Mouse (Mus musculus) spleen, adult 2 months (tissue): ENCODE measurements at regions not wholly inside any gene's neighbourhood (a gene's known extent, or its start where the extent isn't known, plus 50 kb on each side); places are given as distances from the start of the nearest gene placed in this dataset.
A peak's percentile ranks its signal among the peaks of the same experiment; 100 is the strongest.

Experiments
- DNase-seq, 2 experiments: peaks; one replicate each; pipeline versions ENCODE4 v3.0.0 to v3.0.0-alpha.2; 2012 to 2021; ENCODE audit warnings: low spot score in 2 of 2, low read depth in 1 of 2
- H3K27ac ChIP-seq: fragments of 200-500 bp; 2 replicates; pipeline ENCODE4 v1.5.1; 2012; ENCODE audit warnings: low read length, inconsistent platforms; ENCODE audit not compliant: insufficient read depth
- H3K27me3 ChIP-seq: fragments of 200-500 bp; 2 replicates; pipeline ENCODE4 v1.6.1; 2012; ENCODE audit warnings: mild to moderate bottlenecking, moderate library complexity, low read length, inconsistent platforms; ENCODE audit not compliant: control insufficient read depth, insufficient read depth
- H3K36me3 ChIP-seq: fragments of 200-500 bp; 2 replicates; pipeline ENCODE4 v1.6.1; 2012; ENCODE audit warnings: mild to moderate bottlenecking, low read length, inconsistent platforms; ENCODE audit not compliant: control insufficient read depth, insufficient read depth
- H3K4me1 ChIP-seq: fragments of 200-500 bp; 2 replicates; pipeline ENCODE4 v1.6.1; 2011; ENCODE audit warnings: inconsistent platforms; ENCODE audit not compliant: control insufficient read depth, insufficient read depth, insufficient read length
- H3K4me3 ChIP-seq: fragments of 200-500 bp; 2 replicates; pipeline ENCODE4 v1.5.1; 2011; ENCODE audit warnings: mild to moderate bottlenecking, inconsistent platforms; ENCODE audit not compliant: insufficient read depth, insufficient read length; ENCODE audit errors: extremely low read depth
- CTCF ChIP-seq: fragments of 200-500 bp; IDR thresholded peaks from 2 replicates; pipeline ENCODE4 v1.5.1; 2011; ENCODE audit warnings: mild to moderate bottlenecking, inconsistent platforms; ENCODE audit not compliant: insufficient read depth, insufficient read length, insufficient replicate concordance; ENCODE audit errors: extremely low read depth
- POLR2A ChIP-seq: fragments of 200-500 bp; IDR thresholded peaks from 2 replicates; pipeline ENCODE4 v1.6.1; 2011; ENCODE audit warnings: low read depth, low read length, inconsistent platforms
- WGBS: fragments of 180-500 bp; shearing (Covaris S2); methylation state at CpG from one replicate; pipeline ENCODE4 v1.1.7; 2018; 5-methylcytosine and 5-hydroxymethylcytosine counted together

DNA sequence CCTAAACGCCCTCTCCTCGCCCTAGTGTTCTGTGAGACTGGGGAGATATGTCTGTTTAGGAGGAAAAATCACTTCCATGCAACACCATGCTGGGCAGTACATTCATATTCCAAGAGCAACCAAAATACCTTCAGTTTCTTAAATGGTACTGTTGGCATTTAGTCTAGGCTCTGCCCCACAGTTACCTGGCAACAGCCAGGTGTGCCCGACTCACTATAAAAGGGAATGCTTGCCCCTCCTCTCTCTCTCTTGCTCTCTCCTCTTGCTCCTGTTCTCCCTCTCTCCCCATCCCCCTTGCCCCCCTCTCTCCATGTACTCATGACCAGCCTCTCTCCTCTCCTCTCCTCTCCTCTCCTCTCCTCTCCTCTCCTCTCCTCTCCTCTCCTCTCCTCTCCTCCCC, 66.7 kb upstream of the Abca1 start:
- peaks cover 8% of the 10 kb centered on the region for H3K4me1 ChIP-seq
- WGBS, result 93% methylated on average over 3 of the region's 3 CpGs
- DNase-seq, result no peak
- H3K4me3 ChIP-seq, result no peak overlapping the region
- H3K27ac ChIP-seq, result no peak overlapping the region
- no peak for TF ChIP-seq POLR2A
- TF ChIP-seq CTCF, result no peak
- no peaks in the 10 kb centered on the region for H3K36me3 ChIP-seq
- no peaks in the 10 kb centered on the region for H3K27me3 ChIP-seq

DNA sequence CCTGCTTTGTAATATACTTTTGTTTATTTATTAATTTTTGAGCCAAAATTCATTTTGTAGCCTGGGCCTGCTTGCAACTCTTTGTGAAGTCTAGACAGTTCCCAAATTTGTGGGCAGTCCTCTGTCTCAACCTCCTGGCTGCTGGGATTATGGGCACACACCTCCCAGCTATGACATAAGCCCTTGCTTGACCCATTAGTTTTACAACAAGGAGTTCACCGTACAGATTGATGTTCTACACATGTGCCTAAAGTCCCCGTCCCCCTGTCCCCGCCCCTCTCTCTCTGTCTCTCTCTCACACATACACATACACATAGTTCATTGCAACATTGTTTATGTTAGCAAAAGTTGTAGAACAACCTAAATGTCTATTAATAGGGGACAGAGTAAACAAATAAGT, 63.7 kb upstream of the Abca1 start:
- no peak for TF ChIP-seq CTCF
- no peak for TF ChIP-seq POLR2A
- no peak for DNase-seq
- Histone ChIP-seq H3K27me3 (no peaks in the 10 kb centered on the region), H3K4me3 (no peak overlapping the region), H3K27ac (no peak overlapping the region), H3K36me3 (no peaks in the 10 kb centered on the region), H3K4me1 (peaks cover 11% of the 10 kb centered on the region)
- 92% methylated on average over 3 of the region's 3 CpGs for WGBS

DNA sequence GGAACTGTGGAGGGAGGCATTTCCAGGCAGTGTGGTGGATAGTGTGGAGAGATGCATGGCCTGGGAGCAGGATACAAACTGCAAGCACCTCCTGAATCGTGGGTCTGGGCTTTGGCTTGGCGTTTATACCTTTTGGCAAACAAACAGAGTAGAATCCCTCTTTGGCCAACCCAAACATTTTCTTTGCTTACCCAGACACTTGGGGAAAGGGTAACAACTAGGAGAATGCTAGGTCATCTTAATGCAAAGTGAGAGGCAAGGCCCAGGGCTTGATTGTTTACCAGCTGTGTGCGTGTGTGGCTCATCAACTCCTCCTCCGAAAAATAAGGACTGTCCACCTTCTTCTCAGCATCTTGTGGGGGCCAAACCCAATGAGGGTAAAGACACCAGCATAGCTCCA, 61.1 kb upstream of the Abca1 start:
- DNase-seq, result no peak
- TF ChIP-seq POLR2A, result no peak
- no peak for TF ChIP-seq CTCF
- WGBS, result 91% methylated on average over 4 of the region's 4 CpGs
- Histone ChIP-seq H3K27ac (no peak overlapping the region), H3K4me1 (peaks cover 11% of the 10 kb centered on the region; the same call in 1 of the 2 replicates), H3K36me3 (no peaks in the 10 kb centered on the region), H3K27me3 (no peaks in the 10 kb centered on the region), H3K4me3 (no peak overlapping the region)

GRCm38 (mm10) chr4:53219351-53219750, 59.7 kb upstream of the Abca1 start:
- no peak for DNase-seq
- H3K4me3 ChIP-seq, result no peak overlapping the region
- TF ChIP-seq CTCF, result no peak
- 93% methylated on average over 3 of the region's 3 CpGs for WGBS
- H3K36me3 ChIP-seq, result no peaks in the 10 kb centered on the region
- no peaks in the 10 kb centered on the region for H3K27me3 ChIP-seq
- peaks cover 11% of the 10 kb centered on the region; the same call in 1 of the 2 replicates for H3K4me1 ChIP-seq
- H3K27ac ChIP-seq, result no peak overlapping the region

- Histone ChIP-seq H3K36me3 (no peaks in the 10 kb centered on the region), H3K4me3 (no peak overlapping the region), H3K27me3 (no peaks in the 10 kb centered on the region), H3K4me1 (peaks cover 11% of the 10 kb centered on the region; the same call in 1 of the 2 replicates), H3K27ac (no peak overlapping the region)
- TF ChIP-seq POLR2A, result no peak
- TF ChIP-seq CTCF, result no peak
- no peak for DNase-seq
- 53% methylated on average over 7 of the region's 7 CpGs for WGBS
Measured at GRCm38 (mm10) chr4:53218752-53219151, 59.1 kb upstream of the Abca1 start.

- DNase-seq, result no peak
- H3K4me1 ChIP-seq, result peaks cover 11% of the 10 kb centered on the region; the same call in 1 of the 2 replicates
- 50% methylated on average over 5 of the region's 5 CpGs for WGBS
- H3K27ac ChIP-seq, result no peak overlapping the region
- no peaks in the 10 kb centered on the region for H3K27me3 ChIP-seq
- no peaks in the 10 kb centered on the region for H3K36me3 ChIP-seq
- H3K4me3 ChIP-seq, result peak overlapping the region; percentile 72; the same call in 1 of the 2 replicates
- TF ChIP-seq CTCF (no peak), POLR2A (no peak)
Measured at GRCm38 (mm10) chr4:53218291-53218640, 58.6 kb upstream of the Abca1 start.

- Histone ChIP-seq H3K27me3 (no peaks in the 10 kb centered on the region), H3K4me3 (peak overlapping the region; percentile 72), H3K27ac (peak overlapping the region; percentile 77), H3K4me1 (peaks cover 11% of the 10 kb centered on the region; the same call in 1 of the 2 replicates), H3K36me3 (no peaks in the 10 kb centered on the region)
- no peak for TF ChIP-seq POLR2A
- TF ChIP-seq CTCF, result no peak
- WGBS, result under 1% methylated on average over 38 of the region's 38 CpGs
- peak; percentile 67 to 80 for DNase-seq
Measured at GRCm38 (mm10) chr4:53217608-53218290, 58.1 kb upstream of the Abca1 start.
